ENCODE assay signal across 8 mouse cellular contexts in genomic region chr1:133799686-133800445, GRCm38 (mm10). TPM values are rescaled to one million over a fixed set of nuclear protein-coding genes. Genes with fewer than 3 reads are reported as not detected.
DNase-seq lines count a peak whose midpoint lies in the region; ATAC-seq and TF ChIP-seq lines count a peak whose summit lies in the region.

No protein-coding gene starts in this region.

- no peaks in the 10 kb centered on the region for H3K27me3 ChIP-seq in neural tube, embryonic 11.5 days (ENCODE audit: control insufficient read depth, insufficient read depth, low read length)
- no peaks in the 10 kb centered on the region; the same call in 1 of the 2 replicates for H3K27me3 ChIP-seq in erythroblast, embryonic 14.5 days (ENCODE audit: control insufficient read depth)
- peaks cover 8% of the 10 kb centered on the region for H3K27me3 ChIP-seq in hindbrain, embryonic 11.5 days (ENCODE audit: control insufficient read depth, insufficient read depth, low read length)
- H3K27me3 ChIP-seq in liver, embryonic 11.5 days (replicated peaks; ENCODE audit: control insufficient read depth, insufficient read depth, low read length): no peaks in the 10 kb centered on the region
- peaks cover 9% of the 10 kb centered on the region; the same call in 1 of the 2 replicates for H3K27me3 ChIP-seq in neural tube, embryonic 13.5 days
- no peaks in the 10 kb centered on the region; the same call in 1 of the 2 replicates for H3K27me3 ChIP-seq in thymus, adult 2 months (ENCODE audit: control insufficient read depth, insufficient read depth, low read length)

- no peak for DNase-seq in neural tube, embryonic 11.5 days (ENCODE audit: low spot score)
- no peak for DNase-seq in neural tube, embryonic 10.5 days (ENCODE audit: extremely low spot score, low spot score)
- DNase-seq in hindbrain, embryonic 11.5 days (ENCODE audit: low spot score): peak; percentile 55
- no peak for DNase-seq in liver, embryonic 11.5 days (ENCODE audit: low spot score)
- no peak for DNase-seq in thymus, adult 2 months
- DNase-seq in cerebellum, adult 9-11 months: no peak

- peak overlapping the region; percentile 41 for H3K4me3 ChIP-seq in neural tube, embryonic 11.5 days (ENCODE audit: low read depth, low read length)
- peak overlapping the region; percentile 85 for H3K4me3 ChIP-seq in erythroblast, embryonic 14.5 days (replicated peaks)
- peak overlapping the region; percentile 47 for H3K4me3 ChIP-seq in hindbrain, embryonic 11.5 days (ENCODE audit: low read depth, low read length)
- H3K4me3 ChIP-seq in liver, embryonic 11.5 days (ENCODE audit: low read depth, low read length): peak overlapping the region; percentile 75
- H3K4me3 ChIP-seq in neural tube, embryonic 13.5 days: peak overlapping the region; percentile 56
- no peak overlapping the region for H3K4me3 ChIP-seq in thymus, adult 2 months (ENCODE audit: control insufficient read depth, insufficient read depth, low read length)

- H3K9me3 ChIP-seq in neural tube, embryonic 11.5 days (ENCODE audit: control insufficient read depth, low read length): no peaks in the 10 kb centered on the region
- H3K9me3 ChIP-seq in erythroblast, embryonic 14.5 days (ENCODE audit: control insufficient read depth, low read length): no peaks in the 10 kb centered on the region
- no peaks in the 10 kb centered on the region for H3K9me3 ChIP-seq in hindbrain, embryonic 11.5 days (ENCODE audit: control insufficient read depth, low read length)
- no peaks in the 10 kb centered on the region for H3K9me3 ChIP-seq in liver, embryonic 11.5 days (ENCODE audit: control insufficient read depth, low read length)
- no peaks in the 10 kb centered on the region for H3K9me3 ChIP-seq in neural tube, embryonic 13.5 days

- no peak overlapping the region for H3K27ac ChIP-seq in neural tube, embryonic 11.5 days (ENCODE audit: low read depth, low read length)
- no peak overlapping the region for H3K27ac ChIP-seq in hindbrain, embryonic 11.5 days (ENCODE audit: low read depth, low read length)
- peak overlapping the region; percentile 84 for H3K27ac ChIP-seq in liver, embryonic 11.5 days (ENCODE audit: low read depth, low read length)
- H3K27ac ChIP-seq in neural tube, embryonic 13.5 days (replicated peaks): no peak overlapping the region
- no peak overlapping the region for H3K27ac ChIP-seq in thymus, adult 2 months (ENCODE audit: control insufficient read depth, insufficient read depth, low read length)

- no peak for TF ChIP-seq POLR2A in thymus, adult 2 months (IDR thresholded peaks at IDR 0.05; ENCODE audit: control insufficient read depth, extremely low read depth, insufficient read depth, low read length, poor library complexity)

- H3K9ac ChIP-seq in neural tube, embryonic 11.5 days (ENCODE audit: low read length): no peak overlapping the region; the same call in 1 of the 2 replicates
- no peak overlapping the region; the same call in 1 of the 2 replicates for H3K9ac ChIP-seq in hindbrain, embryonic 11.5 days (ENCODE audit: low read depth, low read length)
- peak overlapping the region; percentile 77 for H3K9ac ChIP-seq in liver, embryonic 11.5 days (ENCODE audit: low read depth, low read length)
- peak overlapping the region; percentile 69 for H3K9ac ChIP-seq in neural tube, embryonic 13.5 days

- H3K36me3 ChIP-seq in neural tube, embryonic 11.5 days (ENCODE audit: control insufficient read depth, insufficient read depth, low read length): no peaks in the 10 kb centered on the region
- peaks cover 48% of the 10 kb centered on the region for H3K36me3 ChIP-seq in erythroblast, embryonic 14.5 days (ENCODE audit: control insufficient read depth)
- no peaks in the 10 kb centered on the region for H3K36me3 ChIP-seq in hindbrain, embryonic 11.5 days (ENCODE audit: control insufficient read depth, insufficient read depth, low read length)
- H3K36me3 ChIP-seq in liver, embryonic 11.5 days (ENCODE audit: control insufficient read depth, insufficient read depth, low read length): no peaks in the 10 kb centered on the region
- no peaks in the 10 kb centered on the region for H3K36me3 ChIP-seq in neural tube, embryonic 13.5 days
- no peaks in the 10 kb centered on the region for H3K36me3 ChIP-seq in thymus, adult 2 months (ENCODE audit: control insufficient read depth, insufficient read depth, low read length)

- no peak for TF ChIP-seq CTCF in thymus, adult 2 months (IDR thresholded peaks at IDR 0.05; ENCODE audit: borderline replicate concordance, control insufficient read depth, extremely low read depth, insufficient read depth, low read length, poor library complexity)

- WGBS in neural tube, embryonic 11.5 days: 2% methylated on average over 21 of the region's 21 CpGs
- 3% methylated on average over 21 of the region's 21 CpGs for WGBS in hindbrain, embryonic 11.5 days
- WGBS in liver, embryonic 11.5 days: 2% methylated on average over 21 of the region's 21 CpGs
- 3% methylated on average over 21 of the region's 21 CpGs for WGBS in neural tube, embryonic 13.5 days
- 6% methylated on average over 21 of the region's 21 CpGs for WGBS in thymus, adult 2 months

- H3K4me1 ChIP-seq in neural tube, embryonic 11.5 days (ENCODE audit: control insufficient read depth, insufficient read depth, low read length): no peaks in the 10 kb centered on the region; the same call in 1 of the 2 replicates
- H3K4me1 ChIP-seq in erythroblast, embryonic 14.5 days (ENCODE audit: control insufficient read depth): peaks cover 82% of the 10 kb centered on the region
- peaks cover 20% of the 10 kb centered on the region; the same call in 1 of the 2 replicates for H3K4me1 ChIP-seq in hindbrain, embryonic 11.5 days (replicated peaks; ENCODE audit: control insufficient read depth, insufficient read depth, low read length)
- H3K4me1 ChIP-seq in liver, embryonic 11.5 days (replicated peaks; ENCODE audit: control insufficient read depth, insufficient read depth, low read length): peaks cover 51% of the 10 kb centered on the region
- peaks cover 41% of the 10 kb centered on the region for H3K4me1 ChIP-seq in neural tube, embryonic 13.5 days (replicated peaks)
- H3K4me1 ChIP-seq in thymus, adult 2 months (replicated peaks; ENCODE audit: control insufficient read depth, insufficient read depth, low read length): peaks cover 22% of the 10 kb centered on the region

- ATAC-seq in neural tube, embryonic 11.5 days (ENCODE audit: insufficient read depth, low FRiP score, low TSS enrichment): no peak
- ATAC-seq in hindbrain, embryonic 11.5 days (ENCODE audit: low FRiP score): no peak
- ATAC-seq in liver, embryonic 11.5 days (replicated peaks; ENCODE audit: low FRiP score): no peak
- no peak for ATAC-seq in neural tube, embryonic 13.5 days (ENCODE audit: low read depth)

- H3K4me2 ChIP-seq in neural tube, embryonic 11.5 days (ENCODE audit: low read depth): peak overlapping the region; percentile 74
- H3K4me2 ChIP-seq in hindbrain, embryonic 11.5 days (replicated peaks; ENCODE audit: low read depth, low read length): peak overlapping the region; percentile 87
- peak overlapping the region; percentile 79 for H3K4me2 ChIP-seq in liver, embryonic 11.5 days
- H3K4me2 ChIP-seq in neural tube, embryonic 13.5 days: peak overlapping the region; percentile 85

RNA-seq across cellular contexts. Expression of gene Atp2b4, which starts 1.0 kb away (rescaled TPM):
- 9.6 and 10.3 TPM in 2 replicates for polyA plus RNA-seq in neural tube, embryonic 11.5 days (2014; fragmentation: Nextera tagmentation; extraction: Ambion mirVana)
- polyA plus RNA-seq in erythroblast, embryonic 14.5 days (2012): 6.4 and 7.7 TPM in 2 replicates
- 8.7 and 15.3 TPM in 2 replicates for polyA plus RNA-seq in hindbrain, embryonic 11.5 days (2014; fragmentation: Nextera tagmentation; extraction: Ambion mirVana)
- polyA plus RNA-seq in liver, embryonic 11.5 days (2014; fragmentation: Nextera tagmentation; extraction: Ambion mirVana): 17.1 and 19.6 TPM in 2 replicates
- 10.7 and 13.7 TPM in 2 replicates for polyA plus RNA-seq in neural tube, embryonic 13.5 days (2015; fragmentation: Nextera tagmentation; extraction: Ambion mirVana)
- 4.0 and 4.1 TPM in 2 replicates for polyA plus RNA-seq in thymus, adult 2 months (2012; rRNA removed)

Comparison
In these comparisons a context has a peak if more than half of its experiments do, and no peak if none do; other contexts are left out.
1. H3K9ac ChIP-seq: peak in liver, embryonic 11.5 days (single experiment) and neural tube, embryonic 13.5 days (single experiment); none in neural tube, embryonic 11.5 days (single experiment) and hindbrain, embryonic 11.5 days (single experiment).
2. Peak in every context shown above with its lines, with median percentiles within 50 percentile points of each other: H3K4me2 ChIP-seq.